Mouse (Mus musculus): ENCODE results near the gene Col17a1.

The Col17a1 gene

DNA sequence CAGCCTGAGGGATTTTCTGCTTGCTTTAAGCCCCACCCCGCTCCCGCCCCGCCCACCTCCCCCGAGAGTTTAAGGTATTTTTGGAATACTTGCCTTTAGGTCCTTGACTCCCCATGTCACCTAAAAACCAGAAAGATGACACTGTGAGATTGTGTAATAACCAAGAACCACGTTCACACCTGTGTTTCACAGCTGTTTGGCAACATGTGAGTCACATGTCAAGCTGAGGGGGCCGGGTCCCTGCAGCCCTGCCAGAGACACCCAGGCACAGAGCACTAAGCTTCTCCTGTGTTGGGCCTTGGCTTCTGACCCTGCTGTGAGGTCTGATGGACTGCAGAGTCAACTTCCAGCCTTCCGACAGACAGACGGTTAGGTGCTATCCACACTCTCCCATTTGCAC lies 24.3 kb downstream of the Col17a1 start:
- no peak for DNase-seq (ENCODE audit: low spot score)

DNA sequence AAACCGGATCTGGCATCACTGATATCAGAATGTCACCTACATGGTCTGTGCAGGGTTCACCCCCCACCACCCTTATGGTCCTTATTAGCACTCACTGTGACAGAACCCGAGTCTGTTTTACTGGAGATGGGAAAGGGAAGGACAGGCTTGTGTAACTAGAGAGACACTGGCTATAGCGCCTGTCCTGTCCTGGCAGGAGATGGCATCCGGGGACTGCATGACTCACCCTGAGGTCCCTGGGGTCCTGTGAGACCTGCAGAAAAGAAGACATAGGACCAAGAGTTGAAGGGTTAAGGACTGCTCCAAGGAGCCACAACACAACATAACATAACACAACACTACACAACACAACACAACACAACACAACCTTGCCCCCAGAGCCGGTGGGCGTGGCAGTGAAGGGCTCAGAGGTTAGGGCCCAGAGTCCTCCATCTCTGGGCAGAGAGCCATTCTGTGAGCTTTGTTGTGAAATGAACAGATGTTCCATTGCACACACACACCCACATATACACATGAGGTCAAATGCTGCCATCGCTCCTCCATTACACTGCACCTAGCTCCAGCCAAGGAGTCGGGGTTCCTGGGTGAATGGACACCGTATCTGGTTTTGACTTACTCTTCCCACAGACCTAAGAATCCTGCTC lies 32.0 kb downstream of the Col17a1 start:
- DNase-seq (ENCODE audit: low spot score): no peak

DNA sequence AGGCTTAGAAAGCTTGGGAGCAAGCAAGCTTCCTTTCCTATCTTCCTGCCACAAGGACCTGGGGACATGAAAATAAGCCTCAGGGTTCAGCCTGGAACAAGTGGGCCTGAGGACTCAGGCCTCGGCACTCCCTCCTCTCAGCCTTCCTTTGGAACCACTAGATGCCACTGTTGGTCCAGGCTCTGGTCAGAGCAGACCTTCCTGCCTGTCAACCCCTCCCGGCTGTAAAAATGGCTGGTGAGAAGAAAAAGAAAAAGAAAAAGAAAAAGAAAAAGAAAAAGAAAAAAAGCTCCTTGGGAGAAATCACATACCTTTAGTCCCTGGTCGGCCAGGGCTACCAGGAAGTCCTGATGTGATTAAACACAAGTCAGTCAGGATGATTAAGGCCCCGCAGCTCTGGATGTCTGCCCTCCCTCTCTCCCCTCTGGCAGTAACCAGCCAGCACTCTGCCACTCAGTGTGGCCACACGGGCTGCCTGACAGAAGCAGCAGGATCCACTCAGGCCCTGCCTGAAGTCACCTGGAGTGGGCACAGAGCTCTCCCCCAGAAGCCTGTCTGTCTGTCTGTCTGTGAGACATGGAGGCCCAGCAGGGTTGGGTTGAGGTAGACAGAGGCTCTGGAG lies 32.9 kb downstream of the Col17a1 start:
- DNase-seq (ENCODE audit: low spot score): peak; percentile 85

DNA sequence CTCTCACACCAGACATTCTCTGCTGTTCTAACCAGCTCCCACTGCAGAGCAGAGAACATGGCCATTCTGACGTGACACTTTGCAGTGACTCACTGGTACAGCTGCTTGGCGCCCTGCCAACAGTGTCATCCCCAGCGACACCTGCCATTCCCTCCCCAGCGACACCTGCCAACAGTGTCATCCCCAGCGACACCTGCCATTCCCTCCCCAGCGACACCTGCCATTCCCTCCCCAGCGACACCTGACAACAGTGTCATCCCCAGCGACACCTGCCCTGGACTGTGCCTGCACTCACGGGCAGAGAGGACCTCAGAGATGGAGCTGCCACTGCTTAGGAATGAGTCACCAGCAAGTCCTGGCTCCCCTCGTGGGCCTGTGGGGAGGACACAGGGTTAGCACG lies 37.0 kb downstream of the Col17a1 start:
- DNase-seq (ENCODE audit: low spot score): no peak

DNA sequence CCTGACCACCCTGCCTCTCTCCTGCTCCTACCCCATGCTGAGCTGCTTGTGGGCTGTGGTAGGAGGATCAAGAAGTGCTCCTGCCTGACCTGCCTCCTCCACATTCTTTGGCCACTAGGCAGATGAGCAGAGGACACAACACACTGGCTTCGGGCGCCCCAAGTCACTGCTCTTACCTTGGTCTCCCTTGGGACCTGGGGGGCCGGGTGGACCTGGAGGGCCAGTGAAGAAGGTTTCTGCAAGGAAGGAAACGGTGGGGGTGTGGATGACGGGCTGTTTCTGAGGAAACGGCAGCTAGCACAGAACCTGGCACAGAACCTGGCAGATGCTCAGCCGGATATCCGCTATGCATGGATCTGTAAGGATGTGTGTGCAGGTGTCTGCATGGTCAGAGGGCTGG lies 38.7 kb downstream of the Col17a1 start:
- DNase-seq (ENCODE audit: low spot score): no peak

GRCm38 (mm10) chr19:47652255-47652654 lies 39.6 kb downstream of the Col17a1 start:
- no peak for DNase-seq (ENCODE audit: low spot score)

DNA sequence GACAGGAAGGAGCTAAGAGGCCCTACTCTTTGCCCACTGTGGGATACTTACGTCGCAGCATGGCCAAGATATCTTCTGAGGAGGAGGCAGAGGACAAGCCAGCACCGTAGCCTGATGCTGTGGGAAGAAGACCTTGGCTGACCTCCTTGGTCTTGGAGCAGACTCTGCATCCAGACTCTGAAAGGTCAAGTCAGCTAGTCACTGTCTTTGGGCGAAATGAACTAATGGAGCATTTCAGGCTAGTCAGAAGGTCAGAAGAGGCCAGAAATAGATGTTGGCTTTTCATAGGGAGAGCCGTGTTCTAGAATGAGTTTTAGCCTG lies 40.8 kb downstream of the Col17a1 start:
- no peak for DNase-seq (ENCODE audit: low spot score)

- no peak for DNase-seq (ENCODE audit: low spot score)
Measured at GRCm38 (mm10) chr19:47650366-47651159, 41.3 kb downstream of the Col17a1 start.

DNA sequence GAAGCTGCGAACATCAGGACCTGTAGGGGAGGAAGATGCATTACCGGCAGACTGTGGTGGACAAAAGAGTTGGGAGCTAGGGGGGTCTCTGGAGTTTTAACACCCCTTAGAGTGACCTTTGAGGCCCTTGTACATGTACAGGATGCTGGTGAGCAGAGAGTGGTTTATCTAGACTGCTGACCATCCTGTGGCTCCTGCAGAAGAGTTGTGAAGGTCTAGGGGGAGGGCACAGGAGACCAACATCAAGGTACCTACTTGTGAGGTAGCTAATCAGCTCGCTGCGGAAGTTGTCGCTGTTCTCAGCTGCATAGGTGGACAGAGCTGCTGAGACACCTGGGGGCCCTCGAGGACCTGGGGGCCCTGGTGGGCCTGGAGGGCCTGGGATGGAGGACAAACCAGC lies 42.8 kb downstream of the Col17a1 start:
- no peak for DNase-seq (ENCODE audit: low spot score)

DNA sequence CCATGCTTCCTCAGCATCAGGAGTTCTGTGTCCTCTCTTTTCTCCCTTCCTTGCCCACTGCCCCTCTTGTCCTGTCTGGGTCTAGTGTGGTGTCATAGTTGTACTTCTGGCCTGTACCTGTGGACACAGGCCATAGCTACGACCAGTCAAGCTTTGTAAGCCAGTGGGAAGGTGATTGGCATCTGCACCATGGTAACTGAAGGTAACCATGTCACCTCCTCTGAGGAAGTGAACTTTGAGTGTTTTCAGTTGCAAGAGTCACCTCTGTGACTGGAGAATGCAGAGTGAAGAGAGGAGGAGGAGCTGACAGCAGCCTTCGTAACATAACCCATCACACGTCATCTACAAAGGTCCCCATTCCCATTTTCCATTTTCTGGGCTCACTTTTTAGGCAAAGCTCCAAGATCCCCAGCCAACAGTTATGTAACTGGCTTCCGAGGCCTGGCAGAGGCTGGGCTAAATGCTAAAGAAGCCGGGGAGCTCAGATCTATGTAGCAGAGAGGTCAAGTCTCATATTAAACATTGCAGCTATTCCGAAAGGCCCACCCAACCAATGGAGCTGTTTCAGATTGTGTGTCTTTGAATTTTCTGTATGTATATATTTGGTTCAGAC lies 45.3 kb downstream of the Col17a1 start:
- no peak for DNase-seq (ENCODE audit: low spot score)

DNA sequence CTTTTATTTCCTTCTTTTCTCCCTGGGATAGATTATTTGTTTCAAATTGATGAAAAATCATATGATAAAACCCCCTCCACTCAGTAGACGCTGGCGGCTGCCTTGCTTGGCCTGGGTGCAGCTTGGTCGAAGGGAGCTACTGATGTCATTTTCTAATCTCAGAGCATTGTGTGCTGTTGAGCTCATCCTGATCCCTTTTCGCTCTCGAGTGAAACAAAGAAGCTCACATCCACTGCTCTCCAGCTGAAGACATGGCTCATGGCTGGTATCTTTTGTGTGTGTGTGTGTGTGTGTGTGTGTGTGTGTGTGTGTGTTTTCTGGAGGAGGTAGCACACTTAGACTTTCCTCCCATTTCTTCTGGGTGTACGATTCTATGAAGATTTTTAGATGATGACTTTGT lies 46.3 kb downstream of the Col17a1 start:
- no peak for DNase-seq (ENCODE audit: low spot score)

- no peak for DNase-seq (ENCODE audit: low spot score)
Measured at GRCm38 (mm10) chr19:47643910-47644309, 48.0 kb downstream of the Col17a1 start.

DNA sequence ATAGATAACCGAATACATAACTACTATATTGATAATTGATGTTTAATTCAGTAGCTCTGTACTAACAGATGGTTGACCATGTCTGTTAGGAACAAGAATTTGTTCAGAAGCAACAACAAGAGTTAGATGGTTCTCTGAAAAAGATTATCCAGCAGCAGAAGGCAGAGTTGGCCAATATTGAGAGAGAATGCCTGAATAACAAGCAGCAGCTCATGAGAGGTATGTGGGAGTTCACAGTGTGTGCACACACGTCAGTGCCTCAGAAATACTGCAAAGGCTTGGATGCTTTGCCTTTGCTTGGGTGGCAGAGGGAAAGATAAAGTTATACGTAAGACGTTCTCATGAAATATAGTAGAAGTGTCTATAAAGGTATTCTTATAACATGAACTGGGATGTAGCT lies 56.5 kb downstream of the Col17a1 start:
- no peak for DNase-seq (ENCODE audit: low spot score)

DNA sequence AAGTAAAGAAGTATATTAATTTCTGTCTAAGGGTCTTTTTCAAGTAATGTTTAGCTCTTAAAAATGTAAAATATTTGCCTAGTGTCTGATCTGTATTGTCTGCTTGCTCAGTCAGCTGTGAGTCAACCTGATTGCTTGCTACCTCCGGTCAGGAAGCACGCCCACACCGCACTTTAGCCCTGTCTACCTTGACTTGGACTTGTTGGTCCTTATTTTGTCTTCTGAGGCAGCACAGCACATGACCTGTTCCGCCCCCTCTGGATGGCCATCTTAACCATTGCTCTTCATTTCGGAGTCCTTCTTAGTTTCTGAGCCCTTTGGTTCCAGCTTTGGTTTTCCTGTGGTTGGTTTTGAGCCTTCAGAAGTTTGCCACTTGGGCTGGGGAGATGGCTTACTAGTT lies 60.1 kb downstream of the Col17a1 start:
- no peak for DNase-seq (ENCODE audit: low spot score)

- DNase-seq (ENCODE audit: low spot score): no peak
Measured at GRCm38 (mm10) chr19:47630381-47630780, 61.5 kb downstream of the Col17a1 start.

DNA sequence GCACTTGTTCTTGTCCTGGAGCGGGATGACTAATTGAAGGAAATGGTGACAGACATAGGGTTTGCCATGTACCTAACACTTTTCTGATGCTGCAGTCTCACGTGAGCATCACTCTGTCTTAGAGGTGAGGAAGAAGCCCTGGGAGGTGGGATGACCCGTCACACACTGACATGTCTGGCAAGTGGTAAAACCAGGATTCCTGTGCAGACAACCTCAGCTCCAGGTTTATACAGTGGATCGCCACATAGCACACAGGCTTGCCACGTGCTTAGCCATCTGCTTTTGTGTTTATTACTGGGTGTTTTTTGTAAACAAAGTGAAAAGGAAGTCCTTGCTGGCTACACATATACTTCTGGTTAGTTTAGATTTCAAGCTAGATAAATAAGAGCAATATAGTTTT lies 62.8 kb downstream of the Col17a1 start:
- DNase-seq (ENCODE audit: low spot score): no peak

- no peak for DNase-seq (ENCODE audit: low spot score)
Measured at GRCm38 (mm10) chr19:47627450-47627849, 64.4 kb downstream of the Col17a1 start.

DNA sequence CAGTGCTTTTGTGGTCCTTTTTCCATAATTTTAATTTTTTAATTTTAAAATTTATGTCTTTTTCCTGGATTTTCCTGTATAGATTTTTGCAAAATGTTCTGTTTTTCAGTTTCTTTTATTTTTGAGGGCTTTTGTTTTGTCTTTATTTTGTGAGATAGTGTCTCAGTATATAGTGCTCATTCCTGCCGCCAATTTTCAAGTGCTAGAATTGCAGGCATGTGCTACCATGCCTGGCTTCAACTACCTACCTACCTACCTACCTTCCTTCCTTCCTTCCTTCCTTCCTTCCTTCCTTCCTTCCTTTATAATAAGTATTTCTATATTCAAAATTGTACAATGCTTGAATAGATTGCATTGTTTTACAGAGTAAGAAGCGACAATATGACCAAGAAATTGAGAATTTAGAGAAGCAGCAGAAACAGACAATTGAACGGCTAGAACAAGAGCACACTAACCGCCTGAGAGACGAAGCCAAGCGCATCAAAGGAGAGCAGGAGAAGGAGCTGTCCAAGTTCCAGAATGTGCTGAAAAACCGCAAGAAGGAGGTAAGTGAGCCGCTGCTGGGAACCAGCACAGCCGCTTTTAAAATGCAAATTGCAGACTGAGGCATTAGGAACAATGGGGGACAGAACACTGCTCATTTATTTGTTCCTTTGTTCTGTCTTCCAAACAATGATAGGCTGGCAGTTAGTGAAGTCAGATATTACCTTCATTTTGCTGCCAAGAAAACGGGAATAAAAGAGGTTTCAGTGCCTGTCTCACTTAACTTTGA lies 66.8 kb downstream of the Col17a1 start:
- no peak for DNase-seq (ENCODE audit: low spot score)

DNA sequence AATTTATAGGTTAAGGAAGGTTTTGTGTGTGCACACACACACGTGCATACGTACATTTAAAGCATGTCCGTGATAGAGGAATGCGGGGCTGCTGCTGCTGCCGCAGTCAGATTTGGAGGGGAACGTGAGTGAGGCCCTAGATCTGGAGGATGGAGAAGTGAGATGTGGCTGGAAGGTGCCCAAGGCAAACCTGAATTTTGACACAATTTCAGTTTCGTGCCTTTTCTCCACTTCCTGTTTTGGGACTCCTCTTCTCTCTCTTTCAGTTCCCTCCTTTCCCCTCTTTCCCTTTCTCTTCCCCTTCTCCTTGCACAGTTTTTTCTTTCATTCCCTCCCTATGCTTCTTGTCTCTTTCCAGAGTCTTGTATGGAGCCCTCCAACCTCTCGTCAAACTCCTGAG lies 70.4 kb downstream of the Col17a1 start:
- DNase-seq (ENCODE audit: low spot score): no peak

- no peak for DNase-seq (ENCODE audit: low spot score)
Measured at GRCm38 (mm10) chr19:47613442-47613841, 78.5 kb downstream of the Col17a1 start.

- DNase-seq (ENCODE audit: low spot score): no peak
Measured at GRCm38 (mm10) chr19:47608513-47608912, 83.4 kb downstream of the Col17a1 start.

Measured in retina, embryonic 14.5 days (tissue).